Mouse (Mus musculus) heart, adult 11 months (tissue): ENCODE data around the gene Baiap2.
A peak's percentile ranks its signal among the peaks of the same experiment; 100 is the strongest.

ENCODE experiments used
- DNase-seq: peaks from one replicate; pipeline ENCODE4 v3.0.0; 2022

The Baiap2 gene

DNA sequence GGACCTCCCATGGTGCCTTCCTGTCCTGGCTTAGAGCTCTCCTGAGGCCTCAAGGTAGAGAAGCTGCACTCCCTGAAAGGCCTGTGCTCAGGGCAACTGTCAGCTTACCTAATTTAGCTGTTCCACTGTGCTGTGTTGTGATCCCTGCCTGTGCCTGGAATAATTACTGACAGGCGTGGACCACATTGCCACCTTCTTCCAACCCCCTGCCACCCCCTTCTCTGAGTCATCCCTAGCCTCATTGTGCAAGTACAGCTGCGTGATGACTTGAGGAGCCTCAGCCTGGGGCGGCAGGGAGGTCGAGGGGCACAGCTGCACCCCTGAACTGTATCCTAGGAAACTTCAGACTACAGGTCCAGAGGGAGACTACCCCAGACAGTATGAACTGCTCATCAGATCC lies 5.7 kb downstream of the Baiap2 start:
- no peak for DNase-seq

DNA sequence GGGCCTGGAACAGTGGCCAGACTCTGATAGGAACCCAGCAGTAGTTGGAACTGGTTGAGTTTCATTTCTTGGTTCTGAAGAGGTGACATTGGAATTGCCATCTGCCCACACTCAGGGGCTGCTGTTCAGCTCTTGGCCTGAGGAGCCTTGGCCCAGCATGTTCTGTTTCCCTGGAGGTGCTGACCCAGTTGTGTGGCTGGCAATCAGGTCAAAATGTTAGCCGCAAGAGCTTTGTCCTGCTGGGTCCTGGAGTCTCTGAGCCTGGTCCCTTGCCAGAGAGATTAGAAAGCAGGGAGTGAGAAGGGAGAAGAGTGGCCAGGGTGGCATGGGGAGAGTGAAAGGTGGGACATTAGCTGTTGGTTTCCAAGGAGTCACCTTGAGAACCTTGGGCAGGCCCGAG lies 6.2 kb downstream of the Baiap2 start:
- peak; percentile 95 for DNase-seq

- DNase-seq: no peak
Observed at GRCm38 (mm10) chr11:119950535-119950934, 8.0 kb downstream of the Baiap2 start.

- no peak for DNase-seq
Observed at GRCm38 (mm10) chr11:119951326-119951725, 8.8 kb downstream of the Baiap2 start.

GRCm38 (mm10) chr11:119952429-119953224 lies 10.1 kb downstream of the Baiap2 start:
- DNase-seq: peak; percentile 99

DNA sequence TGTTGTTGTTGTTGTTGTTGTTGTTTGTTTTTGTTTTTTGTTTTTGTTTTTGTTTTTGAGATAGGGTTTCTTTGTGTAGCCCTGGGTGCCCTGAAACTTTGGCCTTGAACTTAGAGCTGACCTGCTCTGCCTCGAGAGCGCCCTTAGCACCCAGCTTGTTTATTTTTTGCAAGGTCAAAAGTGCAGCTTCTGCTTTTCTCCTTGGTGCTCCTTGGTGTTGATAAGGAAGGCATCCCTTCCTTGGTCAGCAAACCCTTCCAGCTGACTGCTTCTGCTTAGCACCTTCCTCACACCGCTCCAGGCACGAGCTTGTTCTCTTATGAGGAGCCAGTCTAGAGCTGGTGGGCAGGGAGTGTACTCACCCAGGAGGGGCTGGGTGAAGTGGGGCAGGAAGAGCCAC lies 11.7 kb downstream of the Baiap2 start:
- DNase-seq: no peak

DNA sequence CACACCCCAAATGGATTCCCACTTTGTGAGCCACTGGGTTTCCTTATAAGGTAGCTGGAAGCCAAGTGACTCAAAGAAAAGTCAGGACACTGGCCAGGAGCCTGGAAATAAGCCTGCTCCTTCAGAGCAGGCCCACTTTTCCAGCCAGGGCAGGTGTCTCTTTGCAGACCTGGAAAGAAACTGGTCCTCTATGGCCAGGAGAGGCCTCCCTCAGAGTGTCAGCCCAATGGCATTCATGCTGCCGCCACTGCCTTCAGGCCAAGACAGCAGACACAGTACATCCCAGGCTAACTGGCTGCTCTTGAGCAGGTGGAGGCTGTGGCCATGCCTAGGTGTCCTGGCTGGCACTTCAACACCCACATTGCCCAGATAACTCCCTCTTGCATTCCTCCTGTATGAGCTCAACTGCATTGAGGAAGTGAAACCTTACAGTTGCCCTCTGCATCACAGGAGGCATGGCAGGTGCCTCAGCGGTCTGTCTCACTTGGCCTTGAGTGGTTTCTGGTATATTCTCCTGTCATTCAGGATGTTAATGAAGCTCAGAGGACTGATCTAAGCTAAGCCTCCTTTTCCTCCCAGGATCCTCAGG lies 12.3 kb downstream of the Baiap2 start:
- peak; percentile 92 for DNase-seq

- DNase-seq: peak; percentile 95
Observed at GRCm38 (mm10) chr11:119955432-119955831, 12.9 kb downstream of the Baiap2 start.

GRCm38 (mm10) chr11:119956590-119956989 lies 14.0 kb downstream of the Baiap2 start:
- DNase-seq: no peak

- DNase-seq: no peak
Observed at GRCm38 (mm10) chr11:119958856-119959255, 16.3 kb downstream of the Baiap2 start.

GRCm38 (mm10) chr11:119959714-119960113 lies 17.2 kb downstream of the Baiap2 start:
- DNase-seq: no peak

DNA sequence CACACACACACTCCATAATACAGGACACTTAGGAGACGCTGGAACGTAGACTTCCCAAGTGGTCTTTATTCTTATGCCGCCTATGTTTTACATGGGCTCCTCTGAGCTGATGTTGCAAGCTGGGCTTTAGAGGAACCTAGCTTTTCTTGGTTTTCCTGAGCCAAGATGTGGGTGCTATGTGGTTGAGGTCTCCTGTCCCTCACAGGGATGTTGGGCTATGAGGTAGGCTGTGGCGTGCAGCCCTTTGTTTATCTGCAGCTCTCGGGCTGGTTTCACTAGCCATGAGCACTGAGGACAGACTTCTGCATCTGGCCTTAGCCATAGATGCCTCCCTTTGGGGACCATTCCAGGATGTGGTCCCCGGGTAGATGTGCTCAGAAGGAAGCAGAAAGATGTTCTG lies 18.1 kb downstream of the Baiap2 start:
- no peak for DNase-seq

GRCm38 (mm10) chr11:119961511-119961910 lies 18.9 kb downstream of the Baiap2 start:
- no peak for DNase-seq

- DNase-seq: no peak
Observed at GRCm38 (mm10) chr11:119965053-119965452, 22.5 kb downstream of the Baiap2 start.

DNA sequence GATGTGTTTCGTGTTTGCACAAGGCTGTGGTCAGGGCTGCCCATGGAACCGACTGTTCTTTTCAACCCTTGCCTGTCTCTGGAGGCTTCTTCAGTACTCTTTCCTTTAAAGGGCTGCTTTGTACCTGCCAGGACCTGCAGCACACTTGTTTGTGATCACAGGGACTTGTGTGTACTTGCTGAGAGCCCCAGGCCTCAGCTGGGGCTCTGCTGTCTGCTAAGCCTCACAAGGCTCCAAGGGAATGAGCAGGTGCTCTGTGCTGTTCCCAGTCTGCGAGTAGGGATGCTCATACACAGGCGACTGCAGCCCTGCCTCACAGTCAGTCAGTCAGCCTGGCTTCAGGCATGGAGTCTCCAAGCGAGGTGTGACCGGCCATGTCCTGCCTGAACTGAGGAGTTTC lies 23.7 kb downstream of the Baiap2 start:
- DNase-seq: no peak

DNA sequence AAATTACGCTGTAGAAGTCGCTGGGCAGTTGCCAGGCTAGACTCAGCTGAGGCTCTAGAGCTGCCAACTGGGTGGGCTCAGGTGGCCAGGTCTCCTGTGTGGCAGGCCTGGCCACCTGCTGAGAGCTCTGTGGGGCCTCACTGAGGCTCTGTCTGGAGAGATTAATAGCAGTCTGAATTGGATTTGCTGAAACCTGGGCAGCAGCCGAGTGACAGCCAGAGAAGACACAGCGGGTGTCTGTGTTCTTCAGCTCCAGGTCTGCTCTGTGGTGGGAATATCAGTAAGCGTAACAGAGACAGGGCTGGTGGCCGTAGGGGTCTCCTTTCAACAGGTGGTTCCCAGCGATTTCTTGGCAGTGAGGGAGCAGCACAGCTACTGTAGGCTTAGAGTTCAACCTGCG lies 24.8 kb downstream of the Baiap2 start:
- DNase-seq: no peak

GRCm38 (mm10) chr11:119967892-119968291 lies 25.3 kb downstream of the Baiap2 start:
- DNase-seq: no peak

- DNase-seq: no peak
Observed at GRCm38 (mm10) chr11:119970021-119970851, 27.7 kb downstream of the Baiap2 start.

DNA sequence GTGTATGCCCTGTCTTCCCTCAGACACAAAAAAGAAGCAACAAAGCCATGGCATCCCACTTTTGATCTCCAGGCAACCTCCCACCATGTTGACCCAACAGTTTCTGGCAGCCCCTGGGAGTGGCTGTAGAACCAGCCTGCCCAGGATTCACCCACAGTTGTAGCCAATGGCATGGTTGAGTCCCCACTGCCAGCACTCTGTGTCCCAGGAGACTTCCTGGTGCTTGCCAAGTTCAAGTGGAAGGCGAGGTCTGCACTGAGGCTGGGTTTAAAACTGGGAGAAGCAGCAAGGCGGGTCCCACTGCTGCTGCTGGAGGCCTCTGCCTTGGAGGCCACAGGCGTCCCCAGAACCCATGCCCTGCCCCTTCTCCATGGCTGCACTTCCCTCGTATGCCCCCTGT lies 31.2 kb downstream of the Baiap2 start:
- peak; percentile 96 for DNase-seq

DNA sequence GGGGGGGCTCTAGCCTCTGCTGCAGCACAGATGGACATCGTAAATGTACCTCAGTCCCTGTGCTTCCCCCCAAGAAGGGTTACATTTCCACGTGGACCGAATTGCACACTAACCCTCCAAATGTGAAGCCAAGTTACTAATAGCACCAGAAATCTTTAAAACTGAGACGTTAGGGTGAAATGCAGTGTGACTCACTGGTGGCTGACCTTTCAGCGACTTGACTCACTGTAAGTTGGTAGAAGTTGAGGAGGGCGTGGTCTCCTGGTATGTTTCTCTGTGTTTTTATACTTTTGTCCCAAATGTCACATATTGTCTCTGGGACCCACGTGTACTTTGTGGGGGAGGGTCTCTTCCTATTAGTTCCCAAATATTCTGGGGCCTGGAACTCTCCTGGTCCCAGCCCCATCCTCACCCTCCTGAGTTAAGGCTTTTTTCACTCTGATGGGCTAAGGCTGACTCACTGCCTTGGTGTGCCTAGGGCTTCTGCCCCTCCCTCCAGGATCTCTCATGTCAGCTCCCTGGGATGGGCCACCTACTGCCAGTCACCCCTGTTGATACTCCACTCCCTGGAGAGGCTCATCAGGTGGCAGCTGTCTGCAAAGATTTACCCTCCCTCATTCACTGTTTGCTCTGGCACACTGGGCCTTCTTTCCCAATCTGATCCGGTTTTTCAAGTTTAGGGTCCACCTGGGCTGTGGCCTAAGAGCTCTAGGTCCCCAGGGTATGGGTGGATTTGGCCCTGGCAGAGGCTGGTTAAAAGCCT lies 33.4 kb downstream of the Baiap2 start:
- DNase-seq: no peak

DNA sequence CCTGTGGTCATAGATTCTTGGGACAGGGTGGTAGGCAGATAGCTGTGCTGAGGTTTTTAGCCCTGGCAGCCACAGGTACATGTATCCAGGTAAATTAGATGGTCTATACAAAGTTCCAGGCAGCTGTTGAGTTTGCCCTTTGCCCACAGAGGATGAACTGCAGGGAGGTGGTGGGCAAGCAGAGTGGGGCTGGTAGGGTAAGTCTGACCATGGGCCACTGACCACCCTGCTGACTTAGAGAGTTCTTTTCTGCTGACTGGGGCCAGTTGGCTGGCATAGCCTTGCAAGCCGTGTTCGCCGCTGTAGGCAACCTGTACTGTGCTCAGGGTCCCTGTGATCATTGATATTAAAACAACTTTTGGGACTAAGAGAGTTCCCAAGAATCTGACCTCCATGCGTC lies 36.1 kb downstream of the Baiap2 start:
- DNase-seq: no peak

DNA sequence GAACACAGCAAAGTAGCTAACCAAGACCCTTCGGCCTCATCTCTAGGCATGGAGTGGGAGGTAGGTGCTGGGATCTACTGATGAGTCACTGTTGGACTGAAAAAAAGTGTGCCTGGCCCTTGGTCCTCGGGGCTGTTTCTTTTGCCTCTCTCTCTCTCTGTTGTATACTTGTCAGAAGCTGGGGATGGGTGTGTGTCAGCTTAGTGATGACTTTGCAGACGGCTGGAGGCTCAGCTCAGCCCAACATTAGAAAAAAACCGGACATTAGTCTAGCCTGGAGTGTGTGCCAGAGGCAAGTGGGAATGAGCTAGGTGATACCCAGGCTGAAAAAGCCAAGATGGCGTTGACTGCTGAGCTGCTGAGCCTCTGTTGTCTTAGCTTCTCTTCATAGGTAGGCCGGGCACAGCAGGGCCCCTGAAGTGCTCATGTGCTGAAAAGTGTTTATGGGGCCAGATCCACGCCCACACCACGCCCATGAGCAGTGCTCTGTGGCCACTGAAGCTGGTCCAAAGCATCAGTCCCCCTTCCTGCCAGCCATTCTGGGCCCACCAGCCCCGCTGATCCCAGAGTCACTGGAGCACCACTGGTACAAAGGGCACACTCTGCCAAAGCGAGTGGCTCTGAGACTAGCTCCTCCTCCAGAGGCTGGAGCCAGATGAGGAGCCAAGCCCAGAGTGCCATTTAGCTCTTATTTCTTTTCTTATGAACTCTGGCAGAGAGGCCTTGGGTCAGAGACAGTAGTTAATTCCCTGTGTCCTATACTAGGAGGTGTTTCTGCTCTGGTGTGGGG lies 37.2 kb downstream of the Baiap2 start:
- DNase-seq: no peak
